Mouse (Mus musculus) stomach, embryonic 14.5 days (tissue): Measurements from ENCODE around the gene Negr1. TPM values are rescaled to one million over a fixed set of nuclear protein-coding genes. Genes with fewer than 3 reads are reported as not detected.

Experiments
- ATAC-seq: fragments of 200-750 bp; cut with Nextera tagmentation; 2 replicates; pipeline ENCODE4 v1.8.0; 2017; ENCODE audit warnings: low read depth, moderate TSS enrichment; ENCODE audit not compliant: insufficient number of reproducible peaks, insufficient read depth, low FRiP score
- H3K27ac ChIP-seq: fragments of 300-500 bp; sonication (generic); 2 replicates; pipeline ENCODE4 v1.5.1; 2014; ENCODE audit warnings: mild to moderate bottlenecking, low read length, moderate library complexity, mixed read lengths
- H3K27me3 ChIP-seq: fragments of 300-500 bp; sonication (generic); 2 replicates; pipeline ENCODE4 v1.6.1; 2014; ENCODE audit warnings: low read length, control low read depth, mixed read lengths; ENCODE audit not compliant: control insufficient read depth, insufficient read depth
- H3K36me3 ChIP-seq: fragments of 300-500 bp; sonication (generic); 2 replicates; pipeline ENCODE4 v1.6.1; 2014; ENCODE audit warnings: mild to moderate bottlenecking, control low read depth, low read length, moderate library complexity, mixed read lengths; ENCODE audit not compliant: control insufficient read depth, insufficient read depth
- H3K4me1 ChIP-seq: fragments of 300-500 bp; sonication (generic); 2 replicates; pipeline ENCODE4 v1.6.1; 2014; ENCODE audit warnings: low read length, control low read depth, mixed read lengths; ENCODE audit not compliant: control insufficient read depth, insufficient read depth
- H3K4me2 ChIP-seq: fragments of 300-500 bp; sonication (generic); replicated peaks from 2 replicates; pipeline ENCODE4 v1.6.1; 2014; ENCODE audit warnings: low read depth, low read length, control low read depth
- H3K4me3 ChIP-seq: fragments of 300-500 bp; sonication (generic); 2 replicates; pipeline ENCODE4 v1.5.1; 2014; ENCODE audit warnings: low read depth, low read length, control low read depth
- H3K9ac ChIP-seq: fragments of 300-500 bp; sonication (generic); replicated peaks from 2 replicates; pipeline ENCODE4 v1.6.1; 2014; ENCODE audit warnings: low read depth, mild to moderate bottlenecking, control low read depth, low read length, moderate library complexity, mixed read lengths
- H3K9me3 ChIP-seq: fragments of 300-500 bp; sonication (generic); 2 replicates; pipeline ENCODE4 v1.6.1; 2016; ENCODE audit warnings: low read depth, low read length, control low read depth; ENCODE audit not compliant: control insufficient read depth
- WGBS: fragments of 180-500 bp; shearing (Covaris S2); extraction: QIAGEN DNeasy Blood & Tissue Kit; methylation state at CpG from one replicate; pipeline ENCODE4 v1.1.7; 2014; 5-methylcytosine and 5-hydroxymethylcytosine counted together
- polyA plus RNA-seq: library from polyadenylated mRNA; unstranded; fragments of >200 nt; fragmentation: Nextera tagmentation; extraction: Ambion mirVana; gene quantifications from 2 replicates; pipeline ENCODE4 v1.2.1, GENCODE M21; 2014

Negr1 gene
- polyA plus RNA-seq, 1 experiment from 2014 or later = 9.8 TPM

- Histone ChIP-seq H3K9me3 (no peaks in the 10 kb centered on the region), H3K27me3 (no peaks in the 10 kb centered on the region), H3K27ac (no peak overlapping the region), H3K4me1 (no peaks in the 10 kb centered on the region), H3K4me3 (no peak overlapping the region), H3K4me2 (no peak overlapping the region), H3K36me3 (no peaks in the 10 kb centered on the region), H3K9ac (no peak overlapping the region)
- no peak for ATAC-seq
- 29% methylated on average over 11 of the region's 11 CpGs for WGBS
Measured at GRCm38 (mm10) chr3:156980042-156980716, 418.6 kb downstream of the Negr1 start.

GRCm38 (mm10) chr3:156982102-156982501 is 420.5 kb downstream of the Negr1 start:
- WGBS = 38% methylated on average over 4 of the region's 4 CpGs
- Histone ChIP-seq H3K4me3 (no peak overlapping the region), H3K4me2 (no peak overlapping the region), H3K27ac (no peak overlapping the region), H3K36me3 (no peaks in the 10 kb centered on the region), H3K9ac (no peak overlapping the region), H3K27me3 (no peaks in the 10 kb centered on the region), H3K4me1 (no peaks in the 10 kb centered on the region), H3K9me3 (no peaks in the 10 kb centered on the region)
- no peak for ATAC-seq

GRCm38 (mm10) chr3:156987113-156987512 is 425.5 kb downstream of the Negr1 start:
- no peak overlapping the region for H3K27ac ChIP-seq
- H3K27me3 ChIP-seq = no peaks in the 10 kb centered on the region
- no peaks in the 10 kb centered on the region for H3K36me3 ChIP-seq
- H3K4me1 ChIP-seq = no peaks in the 10 kb centered on the region
- 95% methylated on average over 3 of the region's 3 CpGs for WGBS
- H3K9ac ChIP-seq = no peak overlapping the region
- no peak overlapping the region for H3K4me2 ChIP-seq
- H3K9me3 ChIP-seq = no peaks in the 10 kb centered on the region
- ATAC-seq = no peak
- no peak overlapping the region for H3K4me3 ChIP-seq

DNA sequence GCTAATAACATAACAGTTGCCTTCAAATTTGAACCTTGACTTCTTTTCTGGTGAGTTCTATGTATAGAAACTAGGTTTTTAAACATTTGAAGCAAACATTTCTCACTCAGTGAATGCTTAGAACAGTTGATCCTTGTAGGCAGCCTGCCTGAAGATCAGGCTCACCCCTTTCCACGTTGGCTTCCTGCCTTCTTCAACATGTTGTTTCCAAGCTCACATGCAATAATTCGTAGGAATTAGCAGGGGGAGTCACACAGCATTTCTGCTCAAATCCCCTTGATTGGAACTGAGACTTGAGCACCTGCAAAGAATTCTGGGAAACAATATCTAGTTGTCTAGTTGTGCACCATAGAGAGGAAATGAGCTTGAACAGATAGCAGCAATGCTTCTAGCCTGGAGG is 430.6 kb downstream of the Negr1 start:
- ATAC-seq = no peak
- H3K9ac ChIP-seq = no peak overlapping the region
- no peaks in the 10 kb centered on the region for H3K27me3 ChIP-seq
- H3K4me1 ChIP-seq = no peaks in the 10 kb centered on the region
- no peak overlapping the region for H3K4me3 ChIP-seq
- H3K36me3 ChIP-seq = no peaks in the 10 kb centered on the region
- no peak overlapping the region for H3K4me2 ChIP-seq
- WGBS = 47% methylated on average over 2 of the region's 2 CpGs
- H3K9me3 ChIP-seq = no peaks in the 10 kb centered on the region
- no peak overlapping the region for H3K27ac ChIP-seq

DNA sequence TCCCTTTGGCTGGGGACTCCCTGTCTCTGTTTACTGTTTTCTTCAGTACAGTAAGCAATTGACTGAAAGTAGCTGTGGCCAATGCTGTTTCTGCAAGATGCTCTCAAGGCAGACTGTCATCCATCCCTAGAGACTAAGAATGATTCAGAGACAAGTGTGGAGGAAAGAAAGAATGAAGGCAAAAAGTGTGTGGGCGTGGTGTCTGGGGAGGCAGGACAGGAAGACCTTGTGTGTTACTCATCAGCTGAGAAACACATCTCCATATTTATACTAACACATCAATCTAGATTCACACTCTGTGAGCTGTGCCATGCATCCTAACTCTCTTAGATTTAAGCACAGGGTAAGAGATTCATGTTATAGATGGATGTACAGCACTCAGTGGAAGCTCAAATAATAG is 431.2 kb downstream of the Negr1 start:
- no peak for ATAC-seq
- no peaks in the 10 kb centered on the region for H3K9me3 ChIP-seq

DNA sequence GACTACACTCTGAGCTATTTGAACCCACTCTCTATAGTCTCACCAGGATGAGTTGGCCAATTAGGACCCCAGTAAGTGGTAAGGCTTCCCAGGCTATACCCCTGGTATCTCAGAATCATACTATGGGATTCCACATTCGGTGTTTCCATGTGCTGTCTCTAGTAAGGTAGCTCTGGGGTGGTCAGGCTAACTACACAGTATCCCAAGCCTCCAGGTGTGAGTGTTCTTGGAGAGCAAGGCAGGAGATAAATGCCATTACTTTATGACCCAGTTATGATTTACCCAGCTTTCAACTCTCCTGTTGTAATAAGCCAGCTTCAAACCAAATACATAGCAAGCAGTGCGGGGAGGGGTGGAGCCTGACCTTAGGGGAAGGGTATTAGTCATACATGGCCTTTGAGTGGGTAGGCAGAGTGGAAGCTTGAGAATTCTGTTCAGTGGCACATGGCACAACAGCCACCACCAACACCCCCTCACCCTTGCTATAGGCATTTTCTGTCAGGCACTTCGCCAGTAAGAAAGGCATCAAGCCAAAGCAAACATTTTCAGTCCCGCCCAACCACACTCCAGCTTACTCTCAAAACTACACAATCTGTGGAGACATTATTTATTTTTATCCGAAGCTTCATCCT is 437.7 kb downstream of the Negr1 start:
- Histone ChIP-seq H3K27ac (no peak overlapping the region), H3K9me3 (no peaks in the 10 kb centered on the region), H3K9ac (no peak overlapping the region), H3K27me3 (no peaks in the 10 kb centered on the region), H3K4me2 (no peak overlapping the region), H3K4me1 (no peaks in the 10 kb centered on the region), H3K36me3 (no peaks in the 10 kb centered on the region), H3K4me3 (no peak overlapping the region)
- ATAC-seq = 0 out of 2 replicates have a peak, but pooled peaks have one; percentile 53
- 58% methylated on average over 5 of the region's 5 CpGs for WGBS

More for the DNA sequence above, 431.2 kb downstream of the Negr1 start:
- 67% methylated on average over 1 of the region's 1 CpGs for WGBS
- Histone ChIP-seq H3K4me2 (no peak overlapping the region), H3K4me1 (no peaks in the 10 kb centered on the region), H3K9ac (no peak overlapping the region), H3K27ac (no peak overlapping the region), H3K27me3 (no peaks in the 10 kb centered on the region), H3K36me3 (no peaks in the 10 kb centered on the region), H3K4me3 (no peak overlapping the region)

DNA sequence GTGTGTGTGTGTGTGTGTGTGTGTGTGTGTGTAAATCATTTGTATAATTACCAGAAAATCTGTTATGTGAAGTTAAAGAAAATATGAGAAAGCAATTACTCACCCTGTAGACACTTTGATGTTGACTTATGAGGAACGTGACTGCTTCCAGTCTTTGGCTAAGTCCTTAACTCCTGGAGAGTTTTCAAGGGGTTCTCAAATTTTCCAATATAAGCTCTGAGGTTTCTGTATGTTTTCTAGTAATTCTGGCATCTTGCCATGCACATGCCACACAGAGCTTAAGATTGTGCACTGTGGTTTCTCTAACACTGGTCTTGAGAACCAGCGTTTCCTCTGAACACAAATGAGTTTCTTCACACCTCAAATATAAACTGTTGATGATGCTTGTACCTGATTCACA is 460.0 kb downstream of the Negr1 start:
- H3K27me3 ChIP-seq = no peaks in the 10 kb centered on the region
- no peak overlapping the region for H3K9ac ChIP-seq
- H3K27ac ChIP-seq = no peak overlapping the region
- no peaks in the 10 kb centered on the region for H3K4me1 ChIP-seq
- no peaks in the 10 kb centered on the region for H3K9me3 ChIP-seq
- ATAC-seq = no peak
- WGBS = 30% methylated on average over 2 of the region's 2 CpGs
- no peak overlapping the region for H3K4me3 ChIP-seq
- H3K36me3 ChIP-seq = no peaks in the 10 kb centered on the region
- no peak overlapping the region for H3K4me2 ChIP-seq

GRCm38 (mm10) chr3:157024580-157024979 is 463.0 kb downstream of the Negr1 start:
- Histone ChIP-seq H3K4me3 (no peak overlapping the region), H3K9me3 (no peaks in the 10 kb centered on the region), H3K4me2 (no peak overlapping the region), H3K9ac (no peak overlapping the region), H3K27me3 (no peaks in the 10 kb centered on the region), H3K27ac (no peak overlapping the region), H3K36me3 (no peaks in the 10 kb centered on the region), H3K4me1 (no peaks in the 10 kb centered on the region)
- ATAC-seq = no peak
- 44% methylated on average over 6 of the region's 6 CpGs for WGBS
